Mouse (Mus musculus): ENCODE data around the gene Nsmce1. TPM values are rescaled to one million over a fixed set of nuclear protein-coding genes. Genes with fewer than 3 reads are reported as not detected.
"Not testable (repeated sequence)": the region's sequence is repeated elsewhere in the genome, so short reads cannot be mapped to it uniquely, and the experiment has no call there.

Nsmce1 gene
- polyA plus RNA-seq, 1 experiment from 2014 or later: 127 TPM

GRCm38 (mm10) chr7:125430170-125430842, 61.1 kb downstream of the Nsmce1 start:
- Histone ChIP-seq H3K9ac (ENCODE audit: low read depth, low read length) (no peak overlapping the region), H3K4me3 (replicated peaks; ENCODE audit: low read depth, low read length) (no peak overlapping the region), H3K27ac (no peak overlapping the region), H3K36me3 (ENCODE audit: insufficient read depth, low read length) (no peaks in the 10 kb centered on the region), H3K9me3 (replicated peaks; ENCODE audit: low read length) (no peaks in the 10 kb centered on the region), H3K4me1 (replicated peaks; ENCODE audit: insufficient read depth, low read length) (no peaks in the 10 kb centered on the region), H3K27me3 (ENCODE audit: insufficient read depth, low read length) (no peaks in the 10 kb centered on the region), H3K4me2 (ENCODE audit: low read length) (no peak overlapping the region)
- DNase-seq (ENCODE audit: low spot score): no peak
- no peak for ATAC-seq (replicated peaks; ENCODE audit: low FRiP score, low read depth)
- 58% methylated on average over 7 of the region's 7 CpGs for WGBS
- no peak for TF ChIP-seq CTCF (IDR thresholded peaks at IDR 0.05; ENCODE audit: low read depth)

GRCm38 (mm10) chr7:125428816-125429500, 62.4 kb downstream of the Nsmce1 start:
- not testable (repeated sequence) for H3K4me2 ChIP-seq (ENCODE audit: low read length); DNase-seq (ENCODE audit: low spot score); H3K9me3 ChIP-seq (replicated peaks; ENCODE audit: low read length); H3K4me3 ChIP-seq (replicated peaks; ENCODE audit: low read depth, low read length); H3K27ac ChIP-seq; H3K4me1 ChIP-seq (replicated peaks; ENCODE audit: insufficient read depth, low read length); H3K9ac ChIP-seq (ENCODE audit: low read depth, low read length); H3K36me3 ChIP-seq (ENCODE audit: insufficient read depth, low read length); ATAC-seq (replicated peaks; ENCODE audit: low FRiP score, low read depth); H3K27me3 ChIP-seq (ENCODE audit: insufficient read depth, low read length)
- 78% methylated on average over 5 of the region's 5 CpGs for WGBS

GRCm38 (mm10) chr7:125428381-125428780, 63.0 kb downstream of the Nsmce1 start:
- H3K4me2 ChIP-seq (ENCODE audit: low read length): no peak overlapping the region
- no peak overlapping the region for H3K9ac ChIP-seq (ENCODE audit: low read depth, low read length)
- H3K36me3 ChIP-seq (ENCODE audit: insufficient read depth, low read length): no peaks in the 10 kb centered on the region
- no peaks in the 10 kb centered on the region for H3K27me3 ChIP-seq (ENCODE audit: insufficient read depth, low read length)
- ATAC-seq (replicated peaks; ENCODE audit: low FRiP score, low read depth) (no peak), DNase-seq (ENCODE audit: low spot score) (no peak)
- 67% methylated on average over 7 of the region's 7 CpGs for WGBS
- H3K4me3 ChIP-seq (replicated peaks; ENCODE audit: low read depth, low read length): no peak overlapping the region
- TF ChIP-seq CTCF (IDR thresholded peaks at IDR 0.05; ENCODE audit: low read depth): no peak
- H3K9me3 ChIP-seq (replicated peaks; ENCODE audit: low read length): no peaks in the 10 kb centered on the region
- no peak overlapping the region for H3K27ac ChIP-seq
- H3K4me1 ChIP-seq (replicated peaks; ENCODE audit: insufficient read depth, low read length): no peaks in the 10 kb centered on the region

GRCm38 (mm10) chr7:125427492-125428090, 63.8 kb downstream of the Nsmce1 start:
- ATAC-seq (replicated peaks; ENCODE audit: low FRiP score, low read depth): no peak
- Histone ChIP-seq H3K4me1 (replicated peaks; ENCODE audit: insufficient read depth, low read length) (no peaks in the 10 kb centered on the region), H3K4me3 (replicated peaks; ENCODE audit: low read depth, low read length) (no peak overlapping the region), H3K36me3 (ENCODE audit: insufficient read depth, low read length) (no peaks in the 10 kb centered on the region), H3K27me3 (ENCODE audit: insufficient read depth, low read length) (no peaks in the 10 kb centered on the region), H3K9ac (ENCODE audit: low read depth, low read length) (no peak overlapping the region), H3K9me3 (replicated peaks; ENCODE audit: low read length) (no peaks in the 10 kb centered on the region), H3K4me2 (ENCODE audit: low read length) (no peak overlapping the region), H3K27ac (no peak overlapping the region)
- 66% methylated on average over 12 of the region's 12 CpGs for WGBS
- no peak for DNase-seq (ENCODE audit: low spot score)
- TF ChIP-seq CTCF (IDR thresholded peaks at IDR 0.05; ENCODE audit: low read depth): no peak

- Histone ChIP-seq H3K4me1 (replicated peaks; ENCODE audit: insufficient read depth, low read length) (no peaks in the 10 kb centered on the region), H3K4me2 (ENCODE audit: low read length) (no peak overlapping the region), H3K27ac (no peak overlapping the region), H3K36me3 (ENCODE audit: insufficient read depth, low read length) (no peaks in the 10 kb centered on the region), H3K27me3 (ENCODE audit: insufficient read depth, low read length) (no peaks in the 10 kb centered on the region), H3K9me3 (replicated peaks; ENCODE audit: low read length) (no peaks in the 10 kb centered on the region), H3K9ac (ENCODE audit: low read depth, low read length) (no peak overlapping the region), H3K4me3 (replicated peaks; ENCODE audit: low read depth, low read length) (no peak overlapping the region)
- TF ChIP-seq CTCF (IDR thresholded peaks at IDR 0.05; ENCODE audit: low read depth): no peak
- no peak for ATAC-seq (replicated peaks; ENCODE audit: low FRiP score, low read depth)
- no peak for DNase-seq (ENCODE audit: low spot score)
- 43% methylated on average over 3 of the region's 3 CpGs for WGBS
Measured at GRCm38 (mm10) chr7:125423056-125423455, 68.3 kb downstream of the Nsmce1 start.

- no peak for TF ChIP-seq CTCF (IDR thresholded peaks at IDR 0.05; ENCODE audit: low read depth)
- ATAC-seq (replicated peaks; ENCODE audit: low FRiP score, low read depth) (no peak), DNase-seq (ENCODE audit: low spot score) (no peak)
- Histone ChIP-seq H3K4me1 (replicated peaks; ENCODE audit: insufficient read depth, low read length) (no peaks in the 10 kb centered on the region), H3K4me2 (ENCODE audit: low read length) (no peak overlapping the region), H3K36me3 (ENCODE audit: insufficient read depth, low read length) (no peaks in the 10 kb centered on the region), H3K27ac (no peak overlapping the region), H3K4me3 (replicated peaks; ENCODE audit: low read depth, low read length) (no peak overlapping the region), H3K9ac (ENCODE audit: low read depth, low read length) (no peak overlapping the region), H3K9me3 (replicated peaks; ENCODE audit: low read length) (no peaks in the 10 kb centered on the region), H3K27me3 (ENCODE audit: insufficient read depth, low read length) (no peaks in the 10 kb centered on the region)
- WGBS: 59% methylated on average over 2 of the region's 2 CpGs
Measured at GRCm38 (mm10) chr7:125421911-125422310, 69.5 kb downstream of the Nsmce1 start.
